Mouse (Mus musculus): ENCODE data around the gene Zfyve1. TPM values are rescaled to one million over a fixed set of nuclear protein-coding genes. Genes with fewer than 3 reads are reported as not detected.

Zfyve1 gene
- polyA plus RNA-seq, 1 experiment from 2014 or later = 9.4 TPM

DNA sequence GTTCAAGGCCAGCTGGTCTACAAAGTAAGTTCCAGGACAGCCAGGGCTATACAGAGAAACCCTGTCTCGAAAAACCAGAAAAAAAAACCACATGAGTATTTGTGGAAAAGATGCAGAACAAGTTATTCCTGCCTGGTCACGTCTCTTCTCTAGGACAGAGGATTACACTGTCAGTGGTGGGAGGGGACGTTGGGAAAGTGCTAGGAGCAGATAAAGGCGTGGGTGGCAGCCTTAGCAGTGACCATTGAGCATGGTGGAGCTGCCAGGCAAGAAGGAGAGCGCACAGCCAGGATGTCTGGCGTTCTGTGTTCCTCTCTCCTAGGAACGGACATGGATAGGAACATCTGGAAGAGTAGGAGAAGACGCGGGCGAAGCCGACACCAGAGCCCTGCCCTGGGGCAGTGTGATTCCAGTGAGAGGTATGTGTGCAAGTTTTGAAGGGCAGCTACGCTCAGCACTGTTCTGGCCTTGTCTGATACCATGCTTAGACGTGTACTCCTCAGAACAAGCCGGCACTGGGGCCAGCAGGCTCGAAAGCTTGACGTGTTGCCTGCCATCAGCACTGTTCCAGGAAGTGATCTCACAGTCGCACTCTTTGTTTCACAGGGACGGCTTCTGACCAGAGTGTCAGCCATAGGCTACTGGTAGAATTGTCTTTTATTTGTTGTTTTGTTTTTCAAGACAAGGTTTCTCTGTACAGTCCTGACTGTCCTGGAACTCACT, 71.0 kb downstream of the Zfyve1 start:
- DNase-seq (ENCODE audit: low spot score) (no peak), ATAC-seq (replicated peaks; ENCODE audit: low FRiP score) (no peak; the same call in 1 of the 2 replicates)
- no peak overlapping the region for H3K9ac ChIP-seq (ENCODE audit: low read depth, low read length)
- H3K27me3 ChIP-seq (replicated peaks; ENCODE audit: control insufficient read depth, insufficient read depth, low read length) = no peaks in the 10 kb centered on the region
- no peaks in the 10 kb centered on the region for H3K9me3 ChIP-seq (ENCODE audit: control insufficient read depth, low read length)
- H3K27ac ChIP-seq (ENCODE audit: low read depth, low read length) = peak overlapping the region; percentile 19; the same call in 1 of the 2 replicates
- H3K4me1 ChIP-seq (replicated peaks; ENCODE audit: control insufficient read depth, insufficient read depth, low read length) = peaks cover 17% of the 10 kb centered on the region
- peak overlapping the region; percentile 33 for H3K4me2 ChIP-seq
- 68% methylated on average over 18 of the region's 18 CpGs for WGBS
- no peak overlapping the region for H3K4me3 ChIP-seq (ENCODE audit: low read depth, low read length)
- peaks cover 10% of the 10 kb centered on the region for H3K36me3 ChIP-seq (ENCODE audit: control insufficient read depth, insufficient read depth, low read length)

GRCm38 (mm10) chr12:83524329-83524728, 72.7 kb downstream of the Zfyve1 start:
- Histone ChIP-seq H3K27ac (ENCODE audit: low read depth, low read length) (no peak overlapping the region), H3K4me3 (ENCODE audit: low read depth, low read length) (no peak overlapping the region), H3K4me1 (replicated peaks; ENCODE audit: control insufficient read depth, insufficient read depth, low read length) (peaks cover 18% of the 10 kb centered on the region), H3K9ac (ENCODE audit: low read depth, low read length) (no peak overlapping the region), H3K9me3 (ENCODE audit: control insufficient read depth, low read length) (no peaks in the 10 kb centered on the region), H3K36me3 (ENCODE audit: control insufficient read depth, insufficient read depth, low read length) (peaks cover 7% of the 10 kb centered on the region; the same call in 1 of the 2 replicates), H3K4me2 (no peak overlapping the region), H3K27me3 (replicated peaks; ENCODE audit: control insufficient read depth, insufficient read depth, low read length) (no peaks in the 10 kb centered on the region)
- WGBS = 81% methylated on average over 5 of the region's 5 CpGs
- ATAC-seq (replicated peaks; ENCODE audit: low FRiP score) (no peak), DNase-seq (ENCODE audit: low spot score) (no peak)

DNA sequence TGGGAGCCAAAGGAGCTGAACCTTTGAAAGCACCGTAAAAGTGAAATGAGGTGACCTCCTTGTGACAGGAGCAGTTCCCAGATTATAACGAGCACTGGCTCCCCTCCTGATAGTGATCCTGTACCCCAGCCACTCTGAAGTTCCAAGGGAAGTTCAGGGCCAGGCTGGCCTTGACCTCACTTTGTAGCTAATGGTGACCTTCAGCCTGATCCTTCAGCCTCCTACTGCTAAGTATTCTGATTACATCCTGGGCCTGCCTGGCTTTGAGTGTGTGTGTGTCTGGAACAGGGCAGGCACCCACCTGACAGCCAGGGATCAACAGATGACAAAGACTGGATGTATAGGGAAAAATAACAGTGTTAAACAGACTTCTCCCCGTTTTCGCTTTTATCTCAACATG, 73.1 kb downstream of the Zfyve1 start:
- no peak overlapping the region for H3K9ac ChIP-seq (ENCODE audit: low read depth, low read length)
- H3K36me3 ChIP-seq (ENCODE audit: control insufficient read depth, insufficient read depth, low read length) = peaks cover 4% of the 10 kb centered on the region; the same call in 1 of the 2 replicates
- no peak overlapping the region for H3K4me3 ChIP-seq (ENCODE audit: low read depth, low read length)
- H3K27ac ChIP-seq (ENCODE audit: low read depth, low read length) = no peak overlapping the region
- H3K4me2 ChIP-seq = no peak overlapping the region
- DNase-seq (ENCODE audit: low spot score) = no peak
- H3K27me3 ChIP-seq (replicated peaks; ENCODE audit: control insufficient read depth, insufficient read depth, low read length) = no peaks in the 10 kb centered on the region
- no peak for ATAC-seq (replicated peaks; ENCODE audit: low FRiP score)
- H3K9me3 ChIP-seq (ENCODE audit: control insufficient read depth, low read length) = no peaks in the 10 kb centered on the region
- 76% methylated on average over 4 of the region's 4 CpGs for WGBS
- peaks cover 18% of the 10 kb centered on the region for H3K4me1 ChIP-seq (replicated peaks; ENCODE audit: control insufficient read depth, insufficient read depth, low read length)

GRCm38 (mm10) chr12:83523056-83523455, 74.0 kb downstream of the Zfyve1 start:
- DNase-seq (ENCODE audit: low spot score) (no peak), ATAC-seq (replicated peaks; ENCODE audit: low FRiP score) (no peak)
- H3K27me3 ChIP-seq (replicated peaks; ENCODE audit: control insufficient read depth, insufficient read depth, low read length) = no peaks in the 10 kb centered on the region
- peaks cover 4% of the 10 kb centered on the region; the same call in 1 of the 2 replicates for H3K36me3 ChIP-seq (ENCODE audit: control insufficient read depth, insufficient read depth, low read length)
- H3K4me2 ChIP-seq = no peak overlapping the region
- 92% methylated on average over 6 of the region's 6 CpGs for WGBS
- H3K27ac ChIP-seq (ENCODE audit: low read depth, low read length) = no peak overlapping the region
- H3K9ac ChIP-seq (ENCODE audit: low read depth, low read length) = no peak overlapping the region
- H3K4me3 ChIP-seq (ENCODE audit: low read depth, low read length) = no peak overlapping the region
- H3K4me1 ChIP-seq (replicated peaks; ENCODE audit: control insufficient read depth, insufficient read depth, low read length) = peaks cover 18% of the 10 kb centered on the region
- H3K9me3 ChIP-seq (ENCODE audit: control insufficient read depth, low read length) = no peaks in the 10 kb centered on the region

- DNase-seq (ENCODE audit: low spot score) (no peak), ATAC-seq (replicated peaks; ENCODE audit: low FRiP score) (no peak)
- Histone ChIP-seq H3K27ac (ENCODE audit: low read depth, low read length) (no peak overlapping the region), H3K4me2 (peak overlapping the region; percentile 83), H3K27me3 (replicated peaks; ENCODE audit: control insufficient read depth, insufficient read depth, low read length) (no peaks in the 10 kb centered on the region), H3K36me3 (ENCODE audit: control insufficient read depth, insufficient read depth, low read length) (no peaks in the 10 kb centered on the region), H3K9ac (ENCODE audit: low read depth, low read length) (peak overlapping the region; percentile 76), H3K9me3 (ENCODE audit: control insufficient read depth, low read length) (no peaks in the 10 kb centered on the region), H3K4me1 (replicated peaks; ENCODE audit: control insufficient read depth, insufficient read depth, low read length) (peaks cover 30% of the 10 kb centered on the region), H3K4me3 (ENCODE audit: low read depth, low read length) (peak overlapping the region; percentile 81)
- WGBS = 29% methylated on average over 8 of the region's 8 CpGs
Measured at GRCm38 (mm10) chr12:83521083-83521482, 75.9 kb downstream of the Zfyve1 start.

DNA sequence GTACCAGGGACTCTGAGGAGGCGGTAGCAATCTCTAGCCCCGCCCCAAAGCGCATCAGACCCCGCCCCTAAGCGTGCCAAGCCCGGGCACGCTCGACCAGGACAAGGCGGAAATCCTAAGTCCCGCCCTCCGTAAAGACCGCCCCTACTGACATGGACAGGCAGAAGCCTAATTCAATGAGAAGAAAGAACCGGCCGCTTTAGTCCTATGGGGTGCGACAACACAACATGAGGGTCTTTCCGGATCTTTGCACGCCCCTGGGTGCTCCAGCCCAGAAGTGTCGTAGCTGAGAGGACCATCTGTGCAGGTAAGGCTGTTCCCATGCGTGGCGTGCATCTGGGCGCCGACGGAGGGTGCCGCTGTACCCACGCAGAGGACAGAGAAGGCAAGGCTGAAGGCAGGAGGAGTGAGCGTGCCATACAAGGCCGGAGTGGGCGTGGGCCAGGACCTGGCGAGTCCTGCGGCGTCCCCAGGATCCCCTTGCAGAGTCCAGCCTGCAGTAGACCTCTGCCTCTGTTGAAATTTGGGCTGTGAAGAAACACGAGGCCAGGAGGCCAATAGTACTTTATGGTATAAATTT, 76.6 kb downstream of the Zfyve1 start, which contains the start of gene Dcaf4:
TSS of gene Dcaf4 (plus strand) at position 156 of the 580 bp plus-strand sequence.
- ATAC-seq (replicated peaks; ENCODE audit: low FRiP score) (peak; percentile 96), DNase-seq (ENCODE audit: low spot score) (peak; percentile 97)
- Histone ChIP-seq H3K4me3 (ENCODE audit: low read depth, low read length) (peak within 1 kb of the TSS; percentile 81), H3K4me2 (peak within 1 kb of the TSS; percentile 83), H3K4me1 (replicated peaks; ENCODE audit: control insufficient read depth, insufficient read depth, low read length) (peaks cover 26% of the 10 kb centered on the region), H3K9ac (ENCODE audit: low read depth, low read length) (peak within 1 kb of the TSS; percentile 76), H3K36me3 (ENCODE audit: control insufficient read depth, insufficient read depth, low read length) (no peaks in the 10 kb centered on the region), H3K27me3 (replicated peaks; ENCODE audit: control insufficient read depth, insufficient read depth, low read length) (no peaks in the 10 kb centered on the region), H3K9me3 (ENCODE audit: control insufficient read depth, low read length) (no peaks in the 10 kb centered on the region), H3K27ac (ENCODE audit: low read depth, low read length) (peak within 1 kb of the TSS; percentile 73)
- under 1% methylated on average over 32 of the region's 32 CpGs for WGBS

DNA sequence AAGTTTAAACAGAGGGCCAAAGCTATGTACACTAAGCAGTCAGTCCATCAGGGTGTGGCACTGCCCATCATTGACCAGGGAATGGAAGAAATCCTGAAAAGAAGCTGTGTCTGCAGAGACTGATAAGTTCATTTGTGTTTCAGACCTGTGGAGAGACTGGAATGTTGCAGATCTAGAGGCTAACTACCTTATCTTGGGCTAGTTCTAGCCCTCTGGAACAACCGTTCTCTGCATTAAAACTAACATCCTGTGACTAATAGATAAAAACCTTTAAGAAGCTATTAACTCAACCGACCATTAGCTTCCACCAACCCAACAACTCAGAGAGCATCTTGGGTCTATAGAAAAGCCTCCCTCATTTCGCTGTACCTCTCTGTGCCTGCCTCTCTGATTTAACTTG, 79.4 kb downstream of the Zfyve1 start:
- WGBS = 35% methylated on average over 3 of the region's 3 CpGs
- Histone ChIP-seq H3K27me3 (replicated peaks; ENCODE audit: control insufficient read depth, insufficient read depth, low read length) (no peaks in the 10 kb centered on the region), H3K4me1 (replicated peaks; ENCODE audit: control insufficient read depth, insufficient read depth, low read length) (peaks cover 20% of the 10 kb centered on the region), H3K9ac (ENCODE audit: low read depth, low read length) (no peak overlapping the region), H3K4me3 (ENCODE audit: low read depth, low read length) (no peak overlapping the region), H3K27ac (ENCODE audit: low read depth, low read length) (peak overlapping the region; percentile 25; the same call in 1 of the 2 replicates), H3K4me2 (0 out of 2 replicates have a peak overlapping the region, but pooled peaks have one; percentile 12), H3K36me3 (ENCODE audit: control insufficient read depth, insufficient read depth, low read length) (no peaks in the 10 kb centered on the region), H3K9me3 (ENCODE audit: control insufficient read depth, low read length) (no peaks in the 10 kb centered on the region)
- no peak for ATAC-seq (replicated peaks; ENCODE audit: low FRiP score)
- no peak for DNase-seq (ENCODE audit: low spot score)

DNA sequence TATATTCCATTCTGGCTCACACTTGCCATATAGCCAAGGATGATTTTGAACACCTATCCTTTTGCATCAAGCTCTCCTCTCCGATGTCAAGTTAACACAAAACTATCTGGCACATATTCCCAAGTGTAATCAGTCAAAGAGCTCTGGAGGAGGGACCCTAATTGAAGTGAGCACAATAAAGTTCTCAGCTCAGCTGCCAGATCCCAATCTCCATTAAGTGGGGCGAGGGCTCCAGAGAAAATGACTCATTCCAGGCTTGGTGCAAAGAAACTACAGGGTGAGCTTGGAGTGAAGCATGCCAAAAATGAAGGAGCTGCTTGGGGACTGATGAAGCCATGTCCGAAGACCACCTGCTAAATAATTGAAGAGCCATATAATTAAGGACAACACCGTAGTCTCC, 82.8 kb downstream of the Zfyve1 start:
- WGBS = 75% methylated on average over 4 of the region's 4 CpGs
- Histone ChIP-seq H3K27ac (ENCODE audit: low read depth, low read length) (no peak overlapping the region), H3K27me3 (replicated peaks; ENCODE audit: control insufficient read depth, insufficient read depth, low read length) (no peaks in the 10 kb centered on the region), H3K4me1 (replicated peaks; ENCODE audit: control insufficient read depth, insufficient read depth, low read length) (peaks cover 13% of the 10 kb centered on the region), H3K4me2 (no peak overlapping the region), H3K36me3 (ENCODE audit: control insufficient read depth, insufficient read depth, low read length) (no peaks in the 10 kb centered on the region), H3K4me3 (ENCODE audit: low read depth, low read length) (no peak overlapping the region), H3K9ac (ENCODE audit: low read depth, low read length) (no peak overlapping the region), H3K9me3 (ENCODE audit: control insufficient read depth, low read length) (no peaks in the 10 kb centered on the region)
- ATAC-seq (replicated peaks; ENCODE audit: low FRiP score) = no peak
- DNase-seq (ENCODE audit: low spot score) = no peak
